Mouse (Mus musculus) layer of hippocampus, adult 18-20 months (tissue): ENCODE data around the gene Bcl3. TPM values are rescaled to one million over a fixed set of nuclear protein-coding genes. Genes with fewer than 3 reads are reported as not detected.

Experiments
- DNase-seq, 2 experiments: peaks; one replicate each; pipeline ENCODE4 v3.0.0; 2022; ENCODE audit warnings: low spot score in 2 of 2
- total RNA-seq, 2 experiments: library from RNA; stranded (reverse); gene quantifications; 2 replicates each; pipeline ENCODE4 v1.2.3; 2021

Gene Bcl3
- total RNA-seq, 2 experiments from 2014 or later = 0.27 to 1.1 TPM

DNA sequence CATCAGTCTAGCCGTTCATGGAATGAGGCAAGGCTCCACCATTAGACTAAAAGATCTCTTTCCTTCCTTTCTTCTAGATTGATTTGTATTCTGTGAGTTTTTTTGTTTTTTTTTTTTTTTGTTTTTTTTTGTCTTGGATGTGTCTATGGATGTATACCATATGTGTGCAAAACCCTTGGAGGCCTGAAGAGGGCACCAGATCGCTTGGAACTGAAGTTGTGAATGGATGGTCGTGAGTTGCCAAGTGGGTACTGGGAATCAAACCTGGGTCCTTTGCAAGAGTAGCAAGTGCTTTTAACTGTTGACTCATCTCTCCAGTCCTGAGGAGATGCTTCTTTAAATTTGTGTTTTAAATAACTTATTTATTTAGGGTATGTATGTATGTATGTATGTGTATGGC is 11.5 kb upstream of the Bcl3 start:
- no peak for DNase-seq

DNA sequence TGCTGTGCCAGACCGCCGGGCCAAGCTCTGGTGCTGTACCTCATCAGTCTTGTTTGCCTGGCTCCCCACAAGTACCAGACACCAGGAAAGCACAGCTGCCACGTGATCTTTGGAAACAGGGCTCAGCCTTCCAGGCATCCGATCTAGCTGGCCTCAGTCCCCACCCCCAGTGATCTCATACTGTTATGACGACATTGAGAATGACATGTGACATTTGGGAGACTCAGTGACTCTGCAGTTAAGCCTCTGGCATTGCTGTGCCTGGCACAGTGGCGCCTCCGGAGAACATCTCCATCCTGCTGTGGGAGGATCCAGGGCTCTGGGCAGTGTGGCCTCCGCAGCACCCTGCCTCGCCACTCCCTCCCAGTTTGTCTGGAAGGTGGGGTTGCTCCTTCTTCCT is 9.3 kb upstream of the Bcl3 start:
- no peak for DNase-seq

DNA sequence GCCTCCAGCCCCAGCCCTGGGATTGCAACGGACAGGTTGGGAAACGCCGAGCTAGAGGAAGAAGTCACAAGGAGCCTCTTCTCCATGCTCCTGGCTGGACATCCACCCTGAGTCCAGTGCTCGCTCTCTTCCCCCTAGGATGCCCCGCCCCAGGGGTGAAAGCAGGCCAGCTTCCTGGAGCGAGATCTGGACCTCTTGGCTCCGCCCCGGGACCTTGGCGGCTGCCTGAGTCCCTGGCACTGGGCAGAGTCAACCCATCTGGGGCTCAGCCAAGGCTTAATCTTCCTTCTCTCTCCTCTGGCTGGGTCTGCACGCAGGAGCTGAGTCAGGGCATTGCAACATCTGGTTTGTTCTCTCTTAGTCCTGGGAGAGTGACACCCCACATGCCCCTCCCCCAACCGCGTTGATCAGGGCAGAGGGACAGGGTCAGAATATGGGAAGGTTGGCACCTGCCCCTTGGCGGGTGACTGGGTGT is 8.1 kb upstream of the Bcl3 start:
- DNase-seq = peak in 1 of 2 experiments; percentile 18

DNA sequence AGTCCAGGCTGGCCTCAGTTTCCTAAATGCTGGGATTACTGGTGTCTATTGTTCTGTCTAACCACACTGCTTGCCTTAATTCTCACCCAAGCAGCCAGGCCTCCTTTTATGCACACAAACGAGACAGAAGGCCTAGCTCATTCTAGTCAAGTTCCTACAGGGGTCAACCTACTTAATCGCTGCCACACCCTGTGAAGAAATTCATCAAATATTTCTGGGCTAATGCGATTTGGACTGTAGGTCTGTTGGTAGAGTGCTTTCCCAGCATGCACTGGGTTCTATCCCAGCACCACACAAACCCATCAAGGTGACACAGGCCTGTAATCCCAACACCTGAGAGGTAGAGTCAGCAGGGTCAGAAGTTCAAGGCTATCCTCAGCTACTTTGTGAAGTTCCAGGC is 7.1 kb upstream of the Bcl3 start:
- no peak for DNase-seq

DNA sequence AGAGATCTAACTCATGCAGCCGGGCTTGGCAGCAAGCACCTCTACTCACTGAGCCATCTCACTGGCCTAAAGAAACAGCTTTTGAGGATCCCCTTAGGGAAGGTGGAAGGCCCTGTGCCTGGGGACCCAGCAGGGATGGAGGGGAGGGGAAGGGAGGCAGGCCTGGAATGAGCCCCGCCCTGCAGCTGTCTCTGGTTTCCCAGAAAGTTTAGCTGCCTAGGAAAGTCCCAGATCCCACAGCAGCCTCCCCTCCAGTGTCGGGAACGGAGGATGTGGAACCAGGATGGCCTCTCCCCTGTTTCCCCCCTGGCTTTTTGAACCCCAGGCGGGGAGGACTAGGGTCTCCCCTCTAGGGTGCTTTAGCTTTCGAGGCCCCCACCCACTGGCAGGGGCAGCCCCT is 4.2 kb upstream of the Bcl3 start:
- no peak for DNase-seq

DNA sequence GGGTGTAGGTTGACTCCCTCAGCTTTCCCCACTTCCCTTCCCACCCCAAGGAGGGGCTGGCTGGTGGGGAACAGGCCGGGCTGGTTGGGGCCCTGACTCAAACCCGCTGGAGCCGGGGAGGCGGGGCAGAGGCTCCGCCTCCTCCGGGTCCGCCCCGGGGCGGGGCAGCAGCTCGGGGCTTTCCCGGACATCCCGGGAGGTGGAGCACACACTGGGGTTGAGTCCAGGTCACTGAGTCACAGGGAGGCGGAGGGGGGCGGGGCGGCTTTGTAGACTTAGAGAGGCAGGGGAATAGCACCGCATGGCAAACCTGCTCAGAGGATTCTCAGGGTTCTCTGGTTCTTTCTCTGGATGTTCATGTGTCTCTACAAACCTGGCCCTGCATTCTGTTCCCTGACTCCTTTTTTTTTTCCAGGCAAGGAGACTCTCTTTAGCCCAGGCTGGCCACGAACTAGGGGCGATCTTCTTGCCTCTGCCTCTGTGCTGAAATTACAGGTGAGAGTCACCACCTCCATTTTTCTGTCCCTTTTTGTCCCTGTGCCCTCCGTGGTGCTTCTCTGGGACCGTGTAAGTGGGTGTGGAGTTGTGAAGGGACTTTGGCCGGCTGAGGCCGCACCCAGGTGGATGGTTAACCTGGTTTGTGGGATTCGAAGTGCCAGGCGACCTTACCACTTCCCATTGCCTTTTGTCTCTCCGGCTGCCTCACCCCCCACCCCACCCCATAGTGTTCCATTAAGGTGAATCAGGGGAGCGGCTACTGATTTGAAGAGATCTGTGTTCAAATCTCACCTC is 1.8 kb upstream of the Bcl3 start:
- DNase-seq = peak in 1 of 2 experiments; percentile 19

DNA sequence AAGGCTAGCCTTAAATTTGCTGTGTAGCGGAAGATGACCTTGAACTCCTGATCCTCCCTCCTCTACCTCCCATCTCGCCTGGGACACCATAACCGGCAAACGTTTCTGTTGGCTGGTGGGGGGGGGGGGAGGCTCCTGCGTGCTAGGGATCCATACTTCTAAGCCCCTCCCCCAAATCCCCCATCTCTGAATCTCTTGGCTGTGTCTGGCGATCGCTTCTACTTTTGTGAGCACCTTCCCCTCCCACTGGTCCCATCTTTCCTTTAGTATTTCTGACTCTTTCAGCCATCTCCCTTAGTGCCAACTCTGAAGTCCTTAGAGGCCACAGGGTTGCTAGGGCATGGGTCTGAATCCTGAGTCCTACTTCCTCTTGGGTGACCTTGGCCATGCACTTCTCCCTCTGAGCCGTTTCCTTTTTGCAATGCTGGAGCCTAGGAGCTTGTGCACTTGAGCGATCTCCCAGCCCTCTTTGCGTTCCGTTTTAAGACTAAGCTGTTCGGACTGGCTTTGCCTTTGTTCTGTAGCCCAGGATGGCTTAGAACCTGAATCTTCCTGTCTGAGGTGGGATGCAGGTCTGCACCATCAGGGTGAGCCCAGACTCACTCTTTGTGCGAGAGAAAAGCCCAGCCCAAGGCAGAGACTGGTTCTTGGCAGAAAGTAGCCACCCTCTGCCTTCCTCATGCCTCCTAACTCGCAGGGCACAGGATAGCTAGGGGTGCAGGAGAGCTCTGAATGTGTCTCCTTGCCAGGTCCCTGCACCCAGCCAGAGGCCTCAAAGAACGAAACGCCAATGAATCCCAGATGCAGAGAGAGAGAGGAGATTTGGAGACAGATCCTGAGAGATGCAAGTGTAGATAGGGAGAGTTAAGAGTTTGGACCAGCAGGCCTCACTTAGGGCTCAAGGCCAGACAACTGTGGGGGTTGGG is 949 bp upstream of the Bcl3 start:
- DNase-seq = no peak

DNA sequence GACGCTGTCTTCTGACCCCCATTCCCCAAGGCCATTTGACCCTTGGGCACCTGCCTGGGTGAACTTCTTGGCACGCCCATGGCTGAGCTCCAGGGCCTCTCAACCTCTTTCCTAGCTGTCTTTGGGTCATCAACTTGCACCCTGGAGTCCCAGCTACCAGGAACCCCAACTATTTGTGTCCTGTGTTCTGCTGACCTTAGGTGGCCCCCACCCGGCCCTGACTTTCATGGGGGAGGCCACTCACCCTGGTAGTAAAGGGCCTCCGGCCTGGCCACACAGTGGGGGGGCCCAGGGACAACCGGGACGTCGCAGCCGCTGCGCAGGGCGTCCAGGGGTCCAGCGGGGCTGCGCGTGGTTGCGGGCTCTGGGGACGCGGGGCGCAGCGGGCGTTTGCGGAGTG is 377 bp downstream of the Bcl3 start:
- DNase-seq = no peak

DNA sequence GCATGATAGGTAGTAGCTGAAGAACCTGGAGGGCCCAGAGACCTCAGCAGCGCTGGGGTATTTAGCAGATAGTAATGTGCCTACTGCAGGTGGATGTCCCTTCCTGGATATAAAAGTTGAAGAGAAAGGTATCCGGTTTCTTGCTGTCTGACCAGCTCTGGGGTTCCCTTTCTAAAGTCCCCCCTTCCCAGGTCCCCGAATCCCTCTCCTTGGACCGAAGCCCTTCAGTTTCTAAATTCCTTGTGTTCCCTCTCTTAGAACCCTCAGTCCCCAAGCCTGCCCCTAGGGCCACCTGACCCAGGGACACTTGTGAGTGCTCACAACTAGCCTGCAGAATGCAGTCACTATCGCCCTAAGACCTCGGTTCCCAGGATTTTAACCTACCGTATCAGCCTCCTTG is 937 bp downstream of the Bcl3 start:
- no peak for DNase-seq

DNA sequence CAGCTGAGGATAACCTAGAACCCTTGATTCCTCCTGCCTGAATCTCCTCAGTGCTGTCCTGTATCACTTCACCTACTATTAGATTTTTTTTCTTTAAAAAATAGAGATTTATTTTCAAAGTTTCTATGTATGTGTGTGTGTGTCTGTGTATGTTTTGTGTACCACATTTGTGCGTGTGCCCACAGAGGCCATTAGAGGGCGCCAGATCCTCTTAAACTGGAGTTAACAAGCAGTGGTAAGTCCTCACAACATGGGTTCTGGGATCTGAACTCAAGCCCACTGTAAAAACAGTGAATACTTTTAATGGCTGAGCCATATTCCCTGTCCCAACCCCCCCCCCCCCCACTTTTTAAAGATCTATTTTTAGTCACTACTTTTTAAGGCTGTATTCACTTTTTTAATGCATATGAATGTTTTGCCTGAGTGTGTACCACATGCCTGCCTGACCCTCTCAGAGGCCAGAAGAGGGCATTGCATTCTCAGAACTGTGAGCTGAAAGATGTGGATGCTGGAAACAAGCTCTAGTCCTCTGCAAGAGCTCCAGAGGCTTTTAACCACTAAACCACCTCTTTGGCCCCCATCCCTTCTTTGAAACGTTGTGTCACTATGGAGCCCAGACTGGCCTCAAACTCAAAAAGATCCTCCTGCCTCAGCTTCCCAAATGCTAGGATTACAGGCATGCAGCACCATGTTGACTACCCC is 2.1 kb downstream of the Bcl3 start:
- no peak for DNase-seq

DNA sequence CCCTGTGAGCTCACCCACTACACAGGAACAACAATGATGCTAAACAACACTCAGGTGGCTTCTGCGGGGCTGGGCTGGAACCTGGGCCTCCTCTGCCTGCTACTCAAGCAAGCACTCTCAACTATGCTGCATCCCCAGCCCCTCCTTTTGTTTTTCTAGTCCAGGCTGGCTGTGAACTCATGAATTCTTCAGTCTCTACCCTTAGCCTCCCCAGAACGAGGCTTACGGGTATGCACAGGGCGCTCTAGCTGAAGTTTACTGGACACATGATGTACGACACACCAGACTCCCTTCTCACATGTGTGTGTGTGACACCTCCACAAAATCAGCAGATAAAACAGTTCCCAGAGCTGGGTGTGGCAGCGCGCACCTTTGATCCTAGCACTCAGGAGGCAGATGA is 3.7 kb downstream of the Bcl3 start:
- DNase-seq = no peak

DNA sequence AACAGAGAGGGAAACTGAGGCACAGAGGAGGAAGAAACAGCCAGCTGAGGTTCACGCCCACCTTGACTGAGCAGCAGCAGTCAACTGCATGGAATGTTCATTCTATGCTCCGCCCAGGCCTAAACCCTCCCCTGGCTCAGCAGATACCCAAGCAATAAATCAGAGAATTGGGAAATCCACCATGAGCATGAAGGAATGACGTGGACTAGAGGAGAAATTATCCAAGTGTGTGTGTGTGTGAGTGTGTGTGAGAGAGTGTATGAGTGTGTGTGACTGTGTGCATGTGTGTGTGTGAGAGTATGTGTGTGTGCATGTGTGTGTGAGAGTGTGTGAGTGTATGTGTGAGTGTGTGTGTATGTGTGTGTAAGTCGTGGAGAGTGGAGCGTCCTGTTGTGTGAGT is 4.1 kb downstream of the Bcl3 start:
- no peak for DNase-seq

DNA sequence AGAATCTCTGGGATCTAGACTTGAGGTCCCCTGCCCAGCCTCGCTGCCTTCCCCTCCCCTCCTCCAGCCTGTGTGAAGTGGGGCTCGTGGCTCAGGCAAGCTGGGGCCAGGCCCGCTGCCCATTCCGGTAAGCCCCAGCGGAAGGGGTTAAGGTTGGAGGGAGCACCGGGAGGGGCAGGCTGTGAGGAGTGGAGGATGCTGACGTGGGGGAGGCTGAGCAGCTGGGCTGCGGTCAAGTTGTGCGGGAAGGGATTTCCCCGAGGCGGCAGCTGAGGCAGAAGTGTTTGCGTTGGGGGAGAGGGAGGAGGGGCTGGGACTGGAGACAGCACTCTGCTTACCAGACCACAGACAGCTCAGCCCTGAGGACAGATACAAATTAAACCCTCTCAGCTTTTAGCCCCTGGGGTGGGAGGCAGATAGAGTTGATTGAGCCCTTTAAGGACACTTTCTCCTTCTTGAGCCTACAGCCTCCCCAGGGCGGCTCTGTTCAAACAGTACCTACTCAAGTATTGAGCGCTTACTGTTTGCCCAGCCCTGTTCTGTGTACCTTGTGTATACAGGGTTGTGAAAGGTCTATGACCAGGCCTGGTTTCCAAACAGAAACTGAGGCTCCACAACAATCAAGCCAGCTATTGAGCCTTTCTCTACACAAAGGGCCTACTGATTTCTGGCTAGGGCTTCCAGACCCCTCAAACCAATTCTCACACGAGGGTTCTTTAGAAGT is 5.0 kb downstream of the Bcl3 start:
- no peak for DNase-seq

DNA sequence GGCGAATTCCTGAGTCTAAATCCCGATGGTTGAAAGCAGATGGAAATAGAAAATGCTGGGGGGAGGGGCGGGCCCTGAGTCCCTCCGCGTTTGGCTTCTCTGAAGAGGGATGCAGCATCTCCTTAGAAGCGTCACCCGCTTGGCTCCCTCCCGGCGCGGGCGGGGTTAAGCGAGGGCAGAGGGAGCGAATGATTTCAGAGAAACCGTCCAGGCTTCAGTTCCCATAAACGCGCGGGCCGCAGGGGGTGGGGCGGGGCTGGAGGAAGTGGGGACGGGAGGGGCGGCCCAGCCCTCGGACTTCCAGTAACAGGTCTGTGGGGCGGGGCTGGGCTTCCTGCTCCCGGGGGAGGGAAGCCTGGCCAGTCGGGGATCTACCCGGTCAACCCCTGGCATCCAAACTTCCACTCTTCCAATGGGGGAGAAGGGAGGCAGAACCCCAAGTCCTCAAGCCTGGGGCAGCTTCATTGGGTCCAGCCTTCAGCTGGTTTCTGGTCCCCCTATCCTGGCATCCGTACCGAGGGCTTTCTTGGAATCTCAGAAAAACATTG is 6.3 kb downstream of the Bcl3 start:
- peak in 1 of 2 experiments; percentile 31 for DNase-seq

DNA sequence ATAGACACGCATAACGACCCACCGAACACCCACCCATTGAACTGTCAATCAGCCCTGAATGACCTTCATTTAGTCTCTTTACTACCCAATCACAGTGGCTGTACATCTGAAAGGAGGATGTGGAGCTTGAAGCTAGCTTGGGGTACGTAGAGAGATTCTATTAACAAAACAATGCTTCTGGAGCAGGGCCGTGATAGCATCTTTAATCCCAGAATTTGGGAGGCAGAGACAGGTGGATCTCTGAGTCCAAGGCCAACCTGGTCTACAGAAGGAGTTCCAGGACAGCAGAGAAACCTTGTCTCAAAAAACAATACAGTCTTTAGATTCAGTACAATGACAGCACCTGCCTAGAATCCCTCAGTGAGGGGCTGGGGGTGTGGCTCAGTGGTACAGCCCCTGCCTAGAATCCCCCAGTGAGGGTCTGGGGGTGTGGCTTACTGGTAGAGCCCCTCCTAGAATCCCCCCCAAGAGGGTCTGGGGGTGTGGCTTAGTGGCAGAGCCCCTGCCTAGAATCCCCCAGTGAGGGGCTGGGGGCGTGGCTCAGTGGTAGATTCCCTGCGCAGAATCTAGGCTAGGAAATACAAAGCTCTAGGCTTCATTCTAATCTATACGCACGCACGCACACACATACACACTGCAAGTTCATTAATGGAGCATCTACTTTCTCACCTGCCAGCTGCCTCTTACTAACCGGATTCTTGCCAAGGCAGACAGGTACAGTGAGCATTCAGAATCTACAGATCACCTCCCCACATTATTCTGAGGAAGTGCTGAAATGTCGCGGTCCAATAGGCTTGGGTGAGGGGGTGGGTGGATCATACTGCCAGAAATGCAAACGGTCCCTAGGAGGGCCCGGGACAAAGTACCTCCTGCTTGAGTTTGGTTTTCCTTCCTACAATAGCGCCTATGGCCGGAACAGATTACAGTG is 7.0 kb downstream of the Bcl3 start:
- no peak for DNase-seq

DNA sequence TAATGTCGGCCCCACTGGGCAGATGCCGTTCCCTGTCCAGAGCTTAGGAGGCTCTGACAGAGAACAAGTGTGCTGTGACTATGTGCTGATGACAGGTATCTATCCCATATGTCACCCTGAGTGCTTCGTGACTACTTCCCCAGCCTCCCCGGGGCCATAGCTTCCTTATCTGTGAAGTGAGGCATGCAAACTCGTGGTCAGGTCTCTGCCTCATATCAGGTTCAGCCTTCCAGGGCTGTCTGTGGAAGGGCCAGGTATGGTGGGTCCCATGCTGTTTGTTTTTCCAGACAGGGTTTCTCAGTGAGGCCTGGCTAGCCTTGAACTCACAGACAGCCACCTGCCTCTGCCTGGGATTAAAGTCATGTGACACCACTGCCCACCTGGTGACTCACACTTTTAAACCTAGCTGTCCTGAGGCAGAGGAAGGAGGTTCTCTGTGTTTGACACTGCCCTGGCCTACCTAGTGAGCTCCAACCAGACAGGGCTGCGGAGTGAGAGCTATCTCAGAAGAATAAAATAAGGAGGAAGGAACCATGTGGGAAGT is 8.9 kb downstream of the Bcl3 start:
- no peak for DNase-seq

DNA sequence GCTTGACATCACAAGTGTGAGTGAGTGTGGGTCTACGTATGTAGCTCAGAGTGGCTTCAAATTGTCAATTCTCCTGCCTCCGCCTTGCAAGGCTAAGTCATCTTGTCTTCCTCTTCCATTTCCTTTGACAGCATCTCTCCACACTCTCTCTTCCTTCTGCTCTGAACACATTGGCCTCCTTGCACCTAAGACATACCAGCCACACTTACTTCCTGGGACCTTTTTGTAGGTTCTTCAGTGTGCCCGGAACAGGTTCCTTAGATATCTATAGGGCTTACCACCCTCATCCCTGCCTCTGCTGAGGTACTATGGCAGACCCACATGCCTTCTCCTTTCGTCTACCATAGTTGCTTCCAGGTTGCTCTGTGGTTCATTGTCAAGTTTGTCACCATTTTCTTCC is 9.4 kb downstream of the Bcl3 start:
- DNase-seq = no peak

DNA sequence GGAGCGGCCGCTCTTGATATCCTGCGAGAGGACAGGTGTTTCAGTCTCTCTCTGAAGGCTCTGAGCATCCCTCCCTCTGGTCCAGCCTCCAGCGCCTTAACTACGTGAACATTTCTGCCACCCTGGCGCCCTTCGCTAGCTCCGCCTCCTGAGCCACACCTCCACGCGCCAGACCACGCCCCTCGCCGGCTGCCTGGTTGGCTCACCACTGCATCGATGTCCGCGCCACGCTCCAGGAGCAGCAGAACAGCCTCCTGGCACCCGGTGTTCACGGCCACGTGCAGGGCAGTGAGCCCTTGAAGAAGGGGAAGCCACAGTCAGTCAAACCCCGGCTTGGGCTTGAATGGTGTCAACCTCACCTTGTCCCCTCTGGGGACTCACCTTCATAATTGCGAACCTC is 11.5 kb downstream of the Bcl3 start:
- no peak for DNase-seq

DNA sequence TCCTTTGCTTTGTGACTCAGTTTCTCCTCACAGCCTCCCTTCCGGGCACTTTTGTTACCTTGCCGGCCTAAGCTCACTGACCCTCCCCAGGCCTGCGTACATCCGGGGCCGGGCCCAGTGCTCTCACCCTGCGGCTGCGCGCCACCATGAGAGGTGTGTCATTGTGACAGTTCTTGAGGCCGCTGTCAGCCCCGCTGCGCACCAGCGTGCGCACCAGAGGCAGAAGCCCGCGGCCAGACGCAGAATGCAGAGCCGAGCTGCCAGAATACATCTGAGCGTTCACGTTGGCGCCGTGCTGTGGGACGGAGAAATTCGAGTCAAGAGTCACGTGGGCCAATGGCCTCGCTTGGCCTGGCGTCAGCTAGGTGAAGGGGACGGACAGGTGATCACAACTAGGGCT is 13.2 kb downstream of the Bcl3 start:
- no peak for DNase-seq
